Mouse (Mus musculus) embryonic facial prominence, embryonic 14.5 days (tissue): Measurements from ENCODE around the gene Gm12394. TPM values are rescaled to one million over a fixed set of nuclear protein-coding genes. Genes with fewer than 3 reads are reported as not detected.
"Not testable (repeated sequence)": the region's sequence is repeated elsewhere in the genome, so short reads cannot be mapped to it uniquely, and the experiment has no call there.

Experiments used
- ATAC-seq: fragments of 200-750 bp; cut with Nextera tagmentation; 2 replicates; pipeline ENCODE4 v1.8.0; 2017; ENCODE audit warnings: low read depth, moderate number of reproducible peaks, moderate TSS enrichment
- DNase-seq: peaks from one replicate; pipeline ENCODE4 v3.0.0-alpha.2; 2015; ENCODE audit warnings: low spot score
- H3K27ac ChIP-seq: fragments of 300-500 bp; sonication (generic); replicated peaks from 2 replicates; pipeline ENCODE4 v1.5.1; 2014; ENCODE audit warnings: low read depth, mild to moderate bottlenecking, low read length, moderate library complexity
- H3K27me3 ChIP-seq: fragments of 300-500 bp; sonication (generic); replicated peaks from 2 replicates; pipeline ENCODE4 v1.6.1; 2014; ENCODE audit warnings: low read length; ENCODE audit not compliant: control insufficient read depth, insufficient read depth
- H3K36me3 ChIP-seq: fragments of 300-500 bp; sonication (generic); 2 replicates; pipeline ENCODE4 v1.6.1; 2014; ENCODE audit warnings: low read length, mixed read lengths; ENCODE audit not compliant: control insufficient read depth, insufficient read depth
- H3K4me1 ChIP-seq: fragments of 300-500 bp; sonication (generic); 2 replicates; pipeline ENCODE4 v1.6.1; 2014; ENCODE audit warnings: antibody characterized with exemption, low read length; ENCODE audit not compliant: control insufficient read depth, insufficient read depth
- H3K4me2 ChIP-seq: fragments of 300-500 bp; sonication (generic); 2 replicates; pipeline ENCODE4 v1.6.1; 2014; ENCODE audit warnings: low read depth, mild to moderate bottlenecking, low read length, moderate library complexity, mixed read lengths
- H3K4me3 ChIP-seq: fragments of 300-500 bp; sonication (generic); 2 replicates; pipeline ENCODE4 v1.5.1; 2014; ENCODE audit warnings: low read depth, mild to moderate bottlenecking, low read length
- H3K9ac ChIP-seq: fragments of 300-500 bp; sonication (generic); 2 replicates; pipeline ENCODE4 v1.6.1; 2014; ENCODE audit warnings: low read depth, mild to moderate bottlenecking, low read length, moderate library complexity, mixed read lengths
- H3K9me3 ChIP-seq: fragments of 300-500 bp; sonication (generic); 2 replicates; pipeline ENCODE4 v1.6.1; 2016; ENCODE audit warnings: low read length; ENCODE audit not compliant: control insufficient read depth
- WGBS: fragments of 180-500 bp; shearing (Covaris S2); extraction: QIAGEN DNeasy Blood & Tissue Kit; methylation state at CpG from one replicate; pipeline ENCODE4 v1.1.7; 2014; 5-methylcytosine and 5-hydroxymethylcytosine counted together
- polyA plus RNA-seq: library from polyadenylated mRNA; unstranded; fragments of >200 nt; fragmentation: Nextera tagmentation; extraction: Ambion mirVana; gene quantifications from 2 replicates; pipeline ENCODE4 v1.2.1, GENCODE M21; 2014

The Gm12394 gene
- 0.15 TPM in 1 of 2 replicates, not detected in the other for polyA plus RNA-seq

- H3K27me3 ChIP-seq, H3K4me2 ChIP-seq, H3K27ac ChIP-seq, ATAC-seq, H3K9ac ChIP-seq, H3K4me1 ChIP-seq, H3K36me3 ChIP-seq, DNase-seq, H3K9me3 ChIP-seq, H3K4me3 ChIP-seq: not testable (repeated sequence)
- 71% methylated on average over 1 of the region's 1 CpGs for WGBS
These were observed at the start of gene Gm12394 for GRCm38 (mm10) chr4:42856671-42857070. Gm12394 (minus strand) TSS chr4:42856771.

DNA sequence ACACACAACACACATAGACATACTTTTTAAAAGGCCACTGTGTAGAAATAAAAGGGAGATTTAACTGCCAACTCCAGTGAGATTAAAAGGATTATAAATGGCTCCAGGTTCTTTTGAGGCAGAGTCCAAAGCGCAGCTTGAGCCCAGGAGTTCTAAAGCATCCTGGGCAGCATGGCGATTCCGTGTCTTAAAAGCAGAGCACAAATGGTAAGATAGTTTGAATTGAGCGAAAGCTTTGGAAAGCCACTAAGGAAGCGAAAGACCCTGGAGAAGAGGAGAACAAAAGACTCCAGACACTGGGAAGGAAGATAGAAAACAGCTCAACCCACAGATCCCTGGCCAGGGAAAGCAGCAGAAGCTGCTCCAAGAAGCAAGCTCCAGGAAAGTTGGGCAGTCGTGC, 48.4 kb upstream of the Gm12394 start:
- ATAC-seq (no peak), DNase-seq (no peak)
- Histone ChIP-seq H3K9me3 (no peaks in the 10 kb centered on the region), H3K27ac (no peak overlapping the region), H3K36me3 (no peaks in the 10 kb centered on the region), H3K4me2 (no peak overlapping the region), H3K4me1 (no peaks in the 10 kb centered on the region), H3K9ac (no peak overlapping the region), H3K27me3 (no peaks in the 10 kb centered on the region), H3K4me3 (no peak overlapping the region)
- WGBS = 73% methylated on average over 6 of the region's 6 CpGs

DNA sequence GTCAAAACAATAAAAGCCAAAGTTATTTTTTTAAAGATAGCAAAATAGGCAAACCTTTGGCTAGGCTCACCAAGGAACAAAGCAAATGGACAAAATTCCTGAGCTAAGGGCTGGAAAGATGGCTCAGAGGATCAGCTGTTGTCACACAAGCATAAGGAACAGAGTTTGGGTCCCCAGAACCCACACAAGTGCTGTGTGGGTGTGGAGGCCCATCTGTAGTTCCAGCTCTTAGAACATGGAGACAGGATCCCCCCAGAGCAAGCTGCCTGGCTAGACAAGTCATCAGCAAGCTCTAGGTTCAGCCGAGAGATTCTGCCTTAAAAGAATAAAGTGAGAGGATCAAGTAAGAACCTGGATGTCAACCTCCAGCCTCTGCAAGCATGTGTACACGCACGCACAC, 48.0 kb upstream of the Gm12394 start:
- ATAC-seq (no peak), DNase-seq (no peak)
- WGBS = 88% methylated on average over 3 of the region's 3 CpGs
- Histone ChIP-seq H3K9ac (no peak overlapping the region), H3K9me3 (no peaks in the 10 kb centered on the region), H3K4me2 (no peak overlapping the region), H3K36me3 (no peaks in the 10 kb centered on the region), H3K27me3 (no peaks in the 10 kb centered on the region), H3K4me3 (no peak overlapping the region), H3K4me1 (no peaks in the 10 kb centered on the region), H3K27ac (no peak overlapping the region)

GRCm38 (mm10) chr4:42903942-42904341, 47.4 kb upstream of the Gm12394 start:
- Histone ChIP-seq H3K27me3 (no peaks in the 10 kb centered on the region), H3K9me3 (no peaks in the 10 kb centered on the region), H3K9ac (no peak overlapping the region), H3K27ac (no peak overlapping the region), H3K4me1 (no peaks in the 10 kb centered on the region), H3K4me2 (no peak overlapping the region), H3K4me3 (no peak overlapping the region), H3K36me3 (no peaks in the 10 kb centered on the region)
- no peak for DNase-seq
- no peak for ATAC-seq
- 47% methylated on average over 1 of the region's 1 CpGs for WGBS

DNA sequence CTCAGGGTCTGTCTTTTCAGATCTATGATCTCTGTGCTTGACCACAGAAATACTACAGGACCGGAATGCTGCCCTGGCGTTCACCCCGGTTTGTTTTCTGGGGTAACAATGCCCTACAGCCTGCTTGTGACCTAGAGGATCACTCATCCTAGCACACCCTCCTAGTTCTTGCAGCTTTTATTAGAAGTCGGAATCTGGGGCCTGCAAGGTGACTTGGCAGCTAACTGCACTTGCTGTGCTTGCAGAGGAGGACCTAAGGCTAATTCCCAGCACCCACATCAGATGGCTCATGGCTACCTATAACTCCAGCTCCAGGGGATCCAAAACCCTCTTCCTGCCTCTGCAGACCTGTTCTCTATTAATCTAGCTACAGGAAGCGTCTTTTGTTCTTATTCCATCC, 46.2 kb upstream of the Gm12394 start:
- WGBS = 90% methylated on average over 5 of the region's 5 CpGs
- DNase-seq (no peak), ATAC-seq (no peak)
- no peaks in the 10 kb centered on the region for H3K4me1 ChIP-seq
- no peaks in the 10 kb centered on the region for H3K27me3 ChIP-seq
- no peaks in the 10 kb centered on the region for H3K36me3 ChIP-seq
- H3K9me3 ChIP-seq = no peaks in the 10 kb centered on the region
- H3K4me2 ChIP-seq = no peak overlapping the region
- H3K4me3 ChIP-seq = no peak overlapping the region
- no peak overlapping the region for H3K27ac ChIP-seq
- H3K9ac ChIP-seq = no peak overlapping the region

GRCm38 (mm10) chr4:42902174-42902573, 45.6 kb upstream of the Gm12394 start:
- H3K4me1 ChIP-seq = no peaks in the 10 kb centered on the region
- H3K36me3 ChIP-seq = no peaks in the 10 kb centered on the region
- WGBS = 58% methylated on average over 9 of the region's 9 CpGs
- no peaks in the 10 kb centered on the region for H3K9me3 ChIP-seq
- DNase-seq = no peak
- no peaks in the 10 kb centered on the region for H3K27me3 ChIP-seq
- no peak overlapping the region for H3K9ac ChIP-seq
- no peak for ATAC-seq
- no peak overlapping the region for H3K4me2 ChIP-seq
- no peak overlapping the region for H3K27ac ChIP-seq
- no peak overlapping the region for H3K4me3 ChIP-seq

- Histone ChIP-seq H3K36me3 (no peaks in the 10 kb centered on the region), H3K4me2 (no peak overlapping the region), H3K9ac (no peak overlapping the region), H3K4me1 (no peaks in the 10 kb centered on the region), H3K9me3 (no peaks in the 10 kb centered on the region), H3K4me3 (no peak overlapping the region), H3K27ac (no peak overlapping the region), H3K27me3 (no peaks in the 10 kb centered on the region)
- 70% methylated on average over 5 of the region's 5 CpGs for WGBS
- ATAC-seq (no peak), DNase-seq (no peak)
These were observed 44.3 kb upstream of the Gm12394 start for GRCm38 (mm10) chr4:42900878-42901277.

- WGBS = 33% methylated on average over 3 of the region's 3 CpGs
- H3K36me3 ChIP-seq = no peaks in the 10 kb centered on the region
- H3K27ac ChIP-seq = no peak overlapping the region
- H3K4me2 ChIP-seq = no peak overlapping the region
- no peak overlapping the region for H3K4me3 ChIP-seq
- no peaks in the 10 kb centered on the region for H3K4me1 ChIP-seq
- DNase-seq (no peak), ATAC-seq (no peak)
- H3K9ac ChIP-seq = no peak overlapping the region
- H3K27me3 ChIP-seq = no peaks in the 10 kb centered on the region
- H3K9me3 ChIP-seq = no peaks in the 10 kb centered on the region
These were observed 42.3 kb upstream of the Gm12394 start for GRCm38 (mm10) chr4:42898914-42899313.

- Histone ChIP-seq H3K4me1 (no peaks in the 10 kb centered on the region), H3K27ac (no peak overlapping the region), H3K4me2 (no peak overlapping the region), H3K9me3 (no peaks in the 10 kb centered on the region), H3K4me3 (no peak overlapping the region), H3K9ac (no peak overlapping the region), H3K27me3 (no peaks in the 10 kb centered on the region), H3K36me3 (no peaks in the 10 kb centered on the region)
- WGBS = 72% methylated on average over 7 of the region's 7 CpGs
- ATAC-seq (no peak), DNase-seq (no peak)
These were observed 38.5 kb upstream of the Gm12394 start for GRCm38 (mm10) chr4:42895118-42895517.
